Mouse (Mus musculus) heart, embryonic 12.5 days (tissue): ENCODE data around the gene Cdh22. TPM values are rescaled to one million over a fixed set of nuclear protein-coding genes. Genes with fewer than 3 reads are reported as not detected.

Experiments
- ATAC-seq: fragments of 200-750 bp; cut with Nextera tagmentation; 2 replicates; pipeline ENCODE4 v1.8.0; 2017; ENCODE audit warnings: moderate TSS enrichment, moderate library complexity; ENCODE audit not compliant: insufficient number of reproducible peaks, low FRiP score
- H3K27ac ChIP-seq: fragments of 300-500 bp; sonication (generic); 2 replicates; pipeline ENCODE4 v1.5.1; 2016; ENCODE audit warnings: mild to moderate bottlenecking, moderate library complexity; ENCODE audit not compliant: poor library complexity, severe bottlenecking
- H3K27me3 ChIP-seq: fragments of 300-500 bp; sonication (generic); replicated peaks from 2 replicates; pipeline ENCODE4 v1.6.1; 2016; ENCODE audit warnings: mild to moderate bottlenecking, moderate library complexity
- H3K36me3 ChIP-seq: fragments of 300-500 bp; sonication (generic); 2 replicates; pipeline ENCODE4 v1.6.1; 2016; ENCODE audit warnings: mild to moderate bottlenecking, moderate library complexity
- H3K4me1 ChIP-seq: fragments of 300-500 bp; sonication (generic); replicated peaks from 2 replicates; pipeline ENCODE4 v1.6.1; 2016; ENCODE audit warnings: mild to moderate bottlenecking
- H3K4me2 ChIP-seq: fragments of 300-500 bp; sonication (generic); 2 replicates; pipeline ENCODE4 v1.6.1; 2016; ENCODE audit warnings: mild to moderate bottlenecking, moderate library complexity
- H3K4me3 ChIP-seq: fragments of 300-500 bp; sonication (generic); 2 replicates; pipeline ENCODE4 v1.5.1; 2016; ENCODE audit warnings: mild to moderate bottlenecking
- H3K9ac ChIP-seq: fragments of 300-500 bp; sonication (generic); 2 replicates; pipeline ENCODE4 v1.6.1; 2016; ENCODE audit warnings: mild to moderate bottlenecking, moderate library complexity
- H3K9me3 ChIP-seq: fragments of 300-500 bp; sonication (generic); replicated peaks from 2 replicates; pipeline ENCODE4 v1.6.1; 2016; ENCODE audit warnings: mild to moderate bottlenecking, moderate library complexity
- WGBS: fragments of 180-500 bp; shearing (Covaris S2); methylation state at CpG from one replicate; pipeline ENCODE4 v1.1.7; 2016; 5-methylcytosine and 5-hydroxymethylcytosine counted together
- polyA plus RNA-seq: library from polyadenylated mRNA; unstranded; fragments of >200 nt; fragmentation: Nextera tagmentation; extraction: Ambion mirVana; gene quantifications from 2 replicates; pipeline ENCODE4 v1.2.1, GENCODE M21; 2016

Gene Cdh22
- polyA plus RNA-seq, 1 experiment from 2014 or later, result not detected

DNA sequence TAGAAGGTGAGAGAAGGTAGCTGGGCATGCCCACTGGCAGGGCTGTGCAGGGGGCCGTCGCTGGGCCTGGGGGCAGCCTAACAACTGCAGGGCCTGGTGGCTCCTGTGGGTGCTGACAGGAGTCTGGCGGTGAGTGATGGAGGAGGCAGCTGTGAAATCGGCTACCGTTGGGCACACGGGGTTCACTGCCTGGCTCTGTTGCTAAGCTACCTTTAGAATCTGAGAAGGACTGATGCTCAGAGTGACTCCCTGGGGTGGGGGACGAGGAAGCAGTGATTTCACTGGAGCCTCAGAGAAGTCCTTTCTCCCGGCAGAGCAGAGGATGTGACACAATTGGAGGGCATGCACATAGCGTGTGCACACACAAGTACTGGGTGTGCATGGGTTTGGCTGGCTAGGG, 57.7 kb downstream of the Cdh22 start:
- H3K27me3 ChIP-seq, result peaks cover 92% of the 10 kb centered on the region
- 22% methylated on average over 9 of the region's 9 CpGs for WGBS
- H3K27ac ChIP-seq, result no peak overlapping the region
- no peak overlapping the region for H3K4me3 ChIP-seq
- 0 out of 2 replicates have a peak, but pooled peaks cover 5% of the 10 kb centered on the region for H3K4me1 ChIP-seq
- H3K9ac ChIP-seq, result no peak overlapping the region
- H3K36me3 ChIP-seq, result no peaks in the 10 kb centered on the region
- H3K4me2 ChIP-seq, result no peak overlapping the region
- no peak for ATAC-seq
- H3K9me3 ChIP-seq, result no peaks in the 10 kb centered on the region

DNA sequence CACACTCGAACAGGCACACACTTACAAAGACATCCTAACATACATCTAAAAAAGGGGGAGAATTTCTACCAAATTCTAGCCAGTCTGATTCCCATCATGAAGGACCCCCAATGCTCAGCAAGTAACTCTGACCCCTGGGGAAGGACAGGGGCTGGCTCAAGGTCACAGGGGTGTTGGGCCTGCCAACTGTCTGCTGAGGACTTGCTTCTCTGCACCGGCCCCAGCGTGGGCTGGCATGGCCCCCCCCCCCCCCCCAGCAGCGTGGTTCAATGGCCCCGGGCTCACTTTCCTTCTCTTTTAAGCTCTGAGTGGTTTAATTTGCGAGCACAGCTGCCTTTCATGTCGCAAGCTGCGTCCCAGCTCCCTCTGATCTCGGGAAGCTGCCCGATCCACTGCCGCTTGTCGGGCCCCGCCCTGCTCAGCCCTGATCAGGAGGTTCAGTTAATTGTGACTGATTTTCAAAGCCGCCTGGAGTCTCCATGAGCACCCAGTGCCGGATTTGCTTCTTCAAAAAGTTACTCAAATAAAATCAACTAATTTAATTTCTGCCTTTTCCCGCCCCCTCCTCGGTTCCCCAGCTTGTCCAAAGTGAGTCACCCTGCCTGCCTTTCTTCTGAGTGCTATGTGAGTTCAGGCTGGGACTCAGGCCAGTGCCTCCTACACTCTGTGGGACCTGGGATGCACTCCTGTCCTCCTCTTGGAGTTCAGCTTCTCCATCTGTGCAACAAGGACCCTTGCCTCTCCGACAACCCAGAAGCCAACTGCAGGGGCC, 67.8 kb downstream of the Cdh22 start:
- Histone ChIP-seq H3K4me3 (no peak overlapping the region), H3K36me3 (no peaks in the 10 kb centered on the region), H3K9me3 (no peaks in the 10 kb centered on the region), H3K27ac (no peak overlapping the region), H3K27me3 (peaks cover 99% of the 10 kb centered on the region), H3K4me2 (no peak overlapping the region), H3K4me1 (no peaks in the 10 kb centered on the region), H3K9ac (no peak overlapping the region)
- ATAC-seq, result no peak
- 12% methylated on average over 18 of the region's 18 CpGs for WGBS

DNA sequence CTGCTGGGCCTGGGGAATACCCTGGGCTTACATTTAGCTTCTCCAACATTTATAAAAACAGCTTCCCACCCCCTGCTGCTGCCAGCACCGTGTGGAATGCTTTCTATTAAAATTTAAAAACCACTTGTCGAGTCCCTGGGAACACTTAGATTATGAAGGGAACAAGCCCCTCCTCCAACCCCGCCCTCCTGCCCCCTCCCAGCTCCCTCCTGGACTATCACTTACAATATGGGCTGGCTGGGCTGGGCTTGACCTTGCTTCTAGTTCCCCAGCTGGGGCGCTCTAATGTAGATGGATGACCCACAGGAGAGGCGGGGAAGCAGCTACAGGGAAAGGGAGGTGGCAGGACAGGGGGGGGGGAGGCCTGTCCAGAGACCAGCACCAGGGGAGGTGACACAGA, 72.4 kb downstream of the Cdh22 start:
- Histone ChIP-seq H3K4me1 (no peaks in the 10 kb centered on the region), H3K27me3 (peaks cover 91% of the 10 kb centered on the region), H3K9me3 (no peaks in the 10 kb centered on the region), H3K9ac (no peak overlapping the region), H3K4me2 (no peak overlapping the region), H3K36me3 (no peaks in the 10 kb centered on the region), H3K4me3 (no peak overlapping the region), H3K27ac (no peak overlapping the region)
- no peak for ATAC-seq
- 6% methylated on average over 5 of the region's 5 CpGs for WGBS

DNA sequence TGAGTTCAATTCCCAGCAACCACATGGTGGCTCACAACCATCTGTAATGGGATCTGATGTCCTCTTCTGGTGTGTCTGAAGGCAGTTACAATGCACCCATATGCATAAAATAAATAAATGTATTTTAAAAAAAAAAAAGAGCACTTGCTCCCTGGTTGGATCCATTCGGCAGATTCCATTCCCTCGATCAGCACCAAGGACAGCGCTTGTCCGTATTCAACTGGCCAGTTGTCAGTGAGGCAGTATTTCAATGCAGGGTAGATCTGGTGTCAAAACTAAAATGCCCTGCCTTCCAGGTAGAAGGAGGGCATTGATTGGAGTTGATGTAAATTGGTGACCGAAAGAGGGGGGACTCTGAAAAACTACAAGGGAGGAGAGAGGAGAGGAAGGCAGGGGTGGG, 74.2 kb downstream of the Cdh22 start:
- Histone ChIP-seq H3K9me3 (no peaks in the 10 kb centered on the region), H3K4me2 (no peak overlapping the region), H3K27ac (no peak overlapping the region), H3K36me3 (no peaks in the 10 kb centered on the region), H3K27me3 (peaks cover 91% of the 10 kb centered on the region), H3K4me1 (no peaks in the 10 kb centered on the region), H3K9ac (no peak overlapping the region), H3K4me3 (no peak overlapping the region)
- WGBS, result 14% methylated on average over 5 of the region's 5 CpGs
- ATAC-seq, result no peak

DNA sequence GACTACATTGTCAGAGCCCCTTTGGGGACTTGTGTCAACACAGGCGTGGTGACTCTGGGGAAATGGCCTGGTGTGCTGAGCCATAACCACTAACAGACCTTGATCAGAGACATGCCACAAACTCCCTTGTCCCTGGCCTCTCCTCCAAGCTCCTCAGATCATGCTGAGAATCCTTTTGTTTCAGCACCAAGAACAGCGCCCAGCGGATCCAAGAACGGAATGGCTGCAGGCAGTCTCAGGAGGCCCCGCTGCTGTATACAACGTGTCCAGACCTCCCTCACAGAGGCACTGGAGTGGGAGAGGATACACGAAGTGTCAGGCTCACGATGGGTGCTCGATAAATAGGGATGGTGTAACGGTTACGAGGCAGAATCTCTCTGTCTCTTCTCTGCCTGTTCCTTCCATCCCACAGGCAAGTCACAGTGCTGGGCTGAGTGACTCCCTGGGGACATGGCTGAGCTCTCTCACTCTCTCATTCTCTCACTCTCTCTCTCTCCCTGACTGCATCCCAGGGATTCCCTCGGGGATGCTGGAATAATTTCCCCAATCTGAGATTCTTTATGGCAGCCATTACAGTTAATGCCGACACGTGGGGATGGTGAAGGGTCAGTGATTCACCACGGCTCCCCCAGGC, 75.5 kb downstream of the Cdh22 start:
- H3K4me3 ChIP-seq, result no peak overlapping the region
- H3K9me3 ChIP-seq, result no peaks in the 10 kb centered on the region
- H3K9ac ChIP-seq, result no peak overlapping the region
- no peak overlapping the region for H3K27ac ChIP-seq
- peaks cover 88% of the 10 kb centered on the region for H3K27me3 ChIP-seq
- H3K4me2 ChIP-seq, result no peak overlapping the region
- H3K36me3 ChIP-seq, result no peaks in the 10 kb centered on the region
- ATAC-seq, result no peak
- H3K4me1 ChIP-seq, result no peaks in the 10 kb centered on the region
- WGBS, result 16% methylated on average over 15 of the region's 15 CpGs

DNA sequence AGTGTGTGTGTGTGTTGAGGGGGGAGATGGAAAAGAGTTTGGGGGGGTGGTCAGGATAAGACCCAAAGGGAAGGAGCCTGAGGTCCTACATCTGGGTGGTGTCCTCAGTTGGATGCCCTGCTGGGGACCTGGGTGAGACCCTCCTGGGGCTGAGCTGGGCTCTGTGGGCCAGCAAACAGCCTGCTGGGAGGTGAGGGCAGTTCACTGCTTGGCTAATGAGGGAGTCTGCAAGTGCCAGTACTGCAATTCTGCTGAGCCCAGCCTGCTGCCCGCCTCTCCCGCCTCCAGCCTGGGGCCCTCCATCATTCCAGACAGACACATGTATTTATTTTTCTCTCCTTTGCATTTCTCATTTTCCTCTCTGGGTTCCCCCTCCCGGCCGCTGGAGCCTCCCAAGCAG, 76.3 kb downstream of the Cdh22 start:
- no peak overlapping the region for H3K27ac ChIP-seq
- no peaks in the 10 kb centered on the region for H3K9me3 ChIP-seq
- WGBS, result 67% methylated on average over 4 of the region's 4 CpGs
- ATAC-seq, result no peak
- H3K36me3 ChIP-seq, result no peaks in the 10 kb centered on the region
- no peak overlapping the region for H3K9ac ChIP-seq
- H3K4me2 ChIP-seq, result no peak overlapping the region
- H3K4me3 ChIP-seq, result no peak overlapping the region
- peaks cover 4% of the 10 kb centered on the region; the same call in 1 of the 2 replicates for H3K4me1 ChIP-seq
- peaks cover 88% of the 10 kb centered on the region for H3K27me3 ChIP-seq

DNA sequence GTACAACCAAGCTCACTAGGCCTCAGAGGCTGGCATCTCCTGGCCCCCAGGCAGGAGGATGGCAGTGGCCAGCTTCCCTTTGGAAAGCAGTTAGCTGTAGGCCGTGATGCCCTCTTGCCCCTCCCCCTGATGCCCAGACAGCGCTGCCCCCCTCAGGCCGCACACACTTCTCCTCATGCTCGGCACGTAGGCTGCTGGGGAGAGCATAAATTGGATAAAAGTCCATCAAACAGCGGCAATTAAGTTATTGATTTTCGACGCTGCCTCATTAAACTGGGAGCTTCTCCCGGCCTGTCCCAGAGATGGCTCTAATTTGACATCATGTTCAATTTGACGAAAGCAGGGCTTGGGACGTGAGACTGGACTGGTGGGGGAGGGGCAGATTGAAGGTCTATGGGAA, 76.8 kb downstream of the Cdh22 start:
- H3K4me2 ChIP-seq, result no peak overlapping the region
- no peaks in the 10 kb centered on the region for H3K9me3 ChIP-seq
- ATAC-seq, result no peak
- no peaks in the 10 kb centered on the region for H3K36me3 ChIP-seq
- H3K27me3 ChIP-seq, result peaks cover 88% of the 10 kb centered on the region
- 69% methylated on average over 11 of the region's 11 CpGs for WGBS
- H3K9ac ChIP-seq, result no peak overlapping the region
- H3K4me1 ChIP-seq, result peaks cover 6% of the 10 kb centered on the region; the same call in 1 of the 2 replicates
- no peak overlapping the region for H3K4me3 ChIP-seq
- no peak overlapping the region for H3K27ac ChIP-seq

DNA sequence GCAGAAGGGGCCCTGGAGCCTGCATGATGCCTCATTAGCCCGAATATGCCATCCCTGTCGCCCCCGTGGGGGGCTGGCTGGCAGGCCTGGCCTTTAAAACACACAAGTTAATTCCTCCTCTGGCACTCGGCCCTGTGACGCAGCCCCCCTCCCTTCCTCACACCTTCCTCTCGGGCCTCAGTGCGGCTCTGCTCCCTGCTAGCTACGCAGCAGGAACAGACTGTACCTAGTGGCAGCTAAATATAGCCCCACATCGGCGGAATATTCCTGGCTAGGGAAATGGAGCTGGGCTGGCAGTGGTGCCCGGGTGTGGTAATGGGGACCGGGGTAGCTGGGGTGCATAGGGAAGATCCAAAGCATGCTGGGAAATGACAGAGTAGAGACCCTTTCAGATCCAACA, 81.6 kb downstream of the Cdh22 start:
- Histone ChIP-seq H3K9ac (no peak overlapping the region), H3K9me3 (no peaks in the 10 kb centered on the region), H3K4me2 (0 out of 2 replicates have a peak overlapping the region, but pooled peaks have one; percentile 10), H3K36me3 (no peaks in the 10 kb centered on the region), H3K27ac (no peak overlapping the region), H3K27me3 (peaks cover 88% of the 10 kb centered on the region), H3K4me1 (peaks cover 6% of the 10 kb centered on the region; the same call in 1 of the 2 replicates), H3K4me3 (no peak overlapping the region)
- ATAC-seq, result no peak
- WGBS, result 12% methylated on average over 12 of the region's 12 CpGs

DNA sequence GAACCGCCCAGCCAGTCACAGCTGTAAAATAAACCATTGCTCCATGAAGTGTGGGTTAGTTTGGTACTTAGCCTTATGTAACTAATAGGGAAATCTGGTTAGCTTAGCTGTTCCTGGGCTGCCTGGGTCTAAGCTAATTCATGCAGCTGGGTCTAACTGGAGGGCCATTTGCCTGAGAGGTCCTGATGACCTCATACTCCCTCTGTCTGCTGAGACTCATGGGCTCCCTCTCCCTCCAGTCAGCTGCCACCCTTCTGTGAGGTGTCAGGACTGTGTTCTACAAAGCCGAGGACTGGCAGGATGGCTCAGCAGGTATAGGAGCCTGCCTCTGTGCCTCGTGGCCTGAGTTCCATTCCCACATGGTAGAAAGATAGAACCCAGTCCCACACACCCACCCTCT, 84.9 kb downstream of the Cdh22 start:
- Histone ChIP-seq H3K27me3 (peaks cover 87% of the 10 kb centered on the region), H3K36me3 (no peaks in the 10 kb centered on the region), H3K9me3 (no peaks in the 10 kb centered on the region), H3K27ac (no peak overlapping the region), H3K4me3 (no peak overlapping the region), H3K4me1 (peaks cover 6% of the 10 kb centered on the region; the same call in 1 of the 2 replicates), H3K9ac (no peak overlapping the region), H3K4me2 (no peak overlapping the region)
- WGBS, result 49% methylated on average over 3 of the region's 3 CpGs
- ATAC-seq, result no peak

DNA sequence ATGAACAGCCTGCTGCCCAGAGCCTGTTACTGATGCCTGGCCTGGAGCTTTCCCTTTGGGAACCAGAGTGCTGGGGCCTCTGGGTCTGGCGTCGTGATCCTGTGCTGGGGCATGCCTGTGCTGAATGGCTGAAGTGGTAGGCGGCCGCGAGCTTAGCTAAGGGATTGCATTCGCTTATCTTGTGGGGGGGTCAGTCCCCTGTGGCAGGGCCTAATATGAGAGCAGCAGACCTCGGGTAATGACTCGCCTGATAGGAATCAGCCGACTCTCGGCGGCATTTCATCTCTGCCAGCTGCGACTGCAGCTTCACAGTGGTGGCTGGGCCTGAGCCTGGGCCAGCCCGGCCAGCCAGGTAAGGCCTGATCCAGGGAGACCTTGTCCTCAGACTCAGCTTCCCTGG, 88.8 kb downstream of the Cdh22 start:
- peaks cover 10% of the 10 kb centered on the region for H3K4me1 ChIP-seq
- no peak overlapping the region for H3K27ac ChIP-seq
- peaks cover 91% of the 10 kb centered on the region for H3K27me3 ChIP-seq
- 40% methylated on average over 13 of the region's 13 CpGs for WGBS
- H3K36me3 ChIP-seq, result no peaks in the 10 kb centered on the region
- no peaks in the 10 kb centered on the region for H3K9me3 ChIP-seq
- H3K4me3 ChIP-seq, result no peak overlapping the region
- no peak overlapping the region for H3K9ac ChIP-seq
- H3K4me2 ChIP-seq, result no peak overlapping the region
- no peak for ATAC-seq

DNA sequence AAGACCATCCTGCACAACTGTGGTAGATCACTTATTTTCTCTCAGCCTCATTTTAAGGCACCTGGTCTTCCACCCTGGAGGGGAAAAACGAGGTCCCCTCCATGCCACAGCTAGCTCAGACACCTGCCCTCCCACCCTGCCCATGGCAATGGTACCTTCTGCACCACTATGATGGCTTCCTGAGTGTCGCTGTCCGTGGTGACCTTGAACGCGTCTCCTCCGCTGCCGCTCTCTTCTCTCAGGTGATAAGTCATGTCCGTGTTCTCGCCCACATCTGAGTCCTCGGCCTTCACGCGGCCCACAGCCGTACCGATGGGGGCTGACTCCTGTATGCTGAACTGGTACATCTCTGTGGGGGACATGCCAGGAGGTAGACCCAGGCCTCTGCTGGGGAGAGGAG, 91.2 kb downstream of the Cdh22 start:
- H3K4me3 ChIP-seq, result no peak overlapping the region
- H3K4me1 ChIP-seq, result peaks cover 26% of the 10 kb centered on the region
- H3K4me2 ChIP-seq, result no peak overlapping the region
- no peak overlapping the region for H3K9ac ChIP-seq
- peaks cover 89% of the 10 kb centered on the region for H3K27me3 ChIP-seq
- no peak overlapping the region for H3K27ac ChIP-seq
- no peaks in the 10 kb centered on the region for H3K9me3 ChIP-seq
- no peaks in the 10 kb centered on the region for H3K36me3 ChIP-seq
- 47% methylated on average over 14 of the region's 14 CpGs for WGBS
- ATAC-seq, result no peak
